Mouse (Mus musculus) spleen, adult 2 months (tissue): ENCODE results near the gene Tmcc2. TPM values are rescaled to one million over a fixed set of nuclear protein-coding genes. Genes with fewer than 3 reads are reported as not detected.

Experiments
- DNase-seq, 2 experiments: peaks; one replicate each; pipeline versions ENCODE4 v3.0.0 to v3.0.0-alpha.2; 2012 to 2021; ENCODE audit warnings: low spot score in 2 of 2, low read depth in 1 of 2
- H3K27ac ChIP-seq: fragments of 200-500 bp; 2 replicates; pipeline ENCODE4 v1.5.1; 2012; ENCODE audit warnings: low read length, inconsistent platforms; ENCODE audit not compliant: insufficient read depth
- H3K27me3 ChIP-seq: fragments of 200-500 bp; 2 replicates; pipeline ENCODE4 v1.6.1; 2012; ENCODE audit warnings: mild to moderate bottlenecking, moderate library complexity, low read length, inconsistent platforms; ENCODE audit not compliant: control insufficient read depth, insufficient read depth
- H3K36me3 ChIP-seq: fragments of 200-500 bp; 2 replicates; pipeline ENCODE4 v1.6.1; 2012; ENCODE audit warnings: mild to moderate bottlenecking, low read length, inconsistent platforms; ENCODE audit not compliant: control insufficient read depth, insufficient read depth
- H3K4me1 ChIP-seq: fragments of 200-500 bp; 2 replicates; pipeline ENCODE4 v1.6.1; 2011; ENCODE audit warnings: inconsistent platforms; ENCODE audit not compliant: control insufficient read depth, insufficient read depth, insufficient read length
- H3K4me3 ChIP-seq: fragments of 200-500 bp; 2 replicates; pipeline ENCODE4 v1.5.1; 2011; ENCODE audit warnings: mild to moderate bottlenecking, inconsistent platforms; ENCODE audit not compliant: insufficient read depth, insufficient read length; ENCODE audit errors: extremely low read depth
- CTCF ChIP-seq: fragments of 200-500 bp; IDR thresholded peaks from 2 replicates; pipeline ENCODE4 v1.5.1; 2011; ENCODE audit warnings: mild to moderate bottlenecking, inconsistent platforms; ENCODE audit not compliant: insufficient read depth, insufficient read length, insufficient replicate concordance; ENCODE audit errors: extremely low read depth
- POLR2A ChIP-seq: fragments of 200-500 bp; IDR thresholded peaks from 2 replicates; pipeline ENCODE4 v1.6.1; 2011; ENCODE audit warnings: low read depth, low read length, inconsistent platforms
- WGBS: fragments of 180-500 bp; shearing (Covaris S2); methylation state at CpG from one replicate; pipeline ENCODE4 v1.1.7; 2018; 5-methylcytosine and 5-hydroxymethylcytosine counted together
- polyA plus RNA-seq: library from polyadenylated mRNA; depleted of rRNA; stranded (reverse); fragments of >200 nt; gene quantifications from 2 replicates; pipeline ENCODE4 v1.2.3, GENCODE M21; 2012

The Tmcc2 gene
- polyA plus RNA-seq, 1 experiment, result 244 TPM

DNA sequence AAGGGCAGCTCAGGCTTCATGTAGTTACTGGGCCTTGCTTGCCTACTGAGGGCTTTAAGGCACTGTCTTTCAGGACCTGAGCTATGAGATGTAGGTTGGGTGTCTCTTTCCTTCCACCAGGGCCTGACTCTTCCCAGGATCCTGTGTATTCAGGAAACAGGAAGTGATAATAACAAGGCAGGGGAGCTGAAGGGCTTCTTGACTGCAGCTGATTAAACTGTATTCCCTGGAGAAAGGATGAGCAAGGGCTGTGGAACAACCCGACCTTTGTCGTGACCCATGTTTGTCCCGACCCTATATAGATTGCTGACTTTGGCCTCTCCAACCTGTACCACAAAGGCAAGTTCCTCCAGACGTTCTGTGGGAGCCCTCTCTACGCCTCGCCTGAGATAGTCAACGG is 61.4 kb downstream of the Tmcc2 start:
- no peak for TF ChIP-seq POLR2A
- no peak for TF ChIP-seq CTCF
- no peaks in the 10 kb centered on the region for H3K27me3 ChIP-seq
- no peak overlapping the region for H3K27ac ChIP-seq
- no peak for DNase-seq
- H3K4me3 ChIP-seq, result no peak overlapping the region
- peaks cover 10% of the 10 kb centered on the region; the same call in 1 of the 2 replicates for H3K4me1 ChIP-seq
- peaks cover 54% of the 10 kb centered on the region for H3K36me3 ChIP-seq
- WGBS, result 90% methylated on average over 7 of the region's 7 CpGs

DNA sequence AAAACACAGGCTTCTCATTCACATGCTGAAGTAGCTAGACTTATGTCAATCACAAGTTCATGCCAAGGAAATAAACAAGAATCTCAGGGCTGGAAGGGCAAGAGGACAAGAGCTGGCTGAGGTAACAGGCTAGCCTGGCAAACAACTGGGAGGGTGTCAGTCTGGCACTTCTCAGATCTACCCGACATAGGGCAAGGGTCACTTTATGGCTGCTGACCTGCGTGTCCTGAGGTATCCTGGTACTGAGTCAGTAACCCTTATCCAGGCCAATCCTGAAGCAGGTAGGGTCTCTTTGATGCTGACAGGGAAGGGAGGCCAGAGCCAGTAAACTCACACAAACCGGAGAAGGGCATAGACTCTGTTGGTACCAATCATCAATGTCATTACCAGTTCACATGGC is 62.5 kb downstream of the Tmcc2 start:
- Histone ChIP-seq H3K36me3 (peaks cover 55% of the 10 kb centered on the region), H3K4me1 (peaks cover 2% of the 10 kb centered on the region; the same call in 1 of the 2 replicates), H3K27ac (no peak overlapping the region), H3K4me3 (no peak overlapping the region), H3K27me3 (no peaks in the 10 kb centered on the region)
- TF ChIP-seq POLR2A (no peak), CTCF (no peak)
- DNase-seq, result no peak
- WGBS, result 93% methylated on average over 3 of the region's 3 CpGs

DNA sequence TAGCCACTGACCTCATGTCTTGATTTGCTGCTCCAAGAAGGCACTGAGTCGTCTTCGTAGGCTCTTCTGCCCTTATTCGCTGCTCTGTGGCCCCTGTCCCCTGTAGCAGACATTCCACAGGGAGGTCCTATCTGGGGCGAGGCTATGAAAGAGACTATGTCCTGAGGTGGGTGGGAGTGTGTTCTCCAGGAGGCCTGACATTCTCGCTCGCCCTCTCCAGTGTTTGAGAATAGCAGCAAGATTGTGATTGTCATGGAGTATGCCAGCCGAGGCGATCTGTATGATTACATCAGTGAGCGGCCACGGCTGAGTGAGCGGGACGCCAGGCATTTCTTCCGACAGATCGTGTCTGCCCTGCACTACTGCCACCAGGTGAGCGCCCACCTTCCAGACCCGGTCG is 63.6 kb downstream of the Tmcc2 start:
- Histone ChIP-seq H3K27ac (no peak overlapping the region), H3K4me1 (no peaks in the 10 kb centered on the region), H3K27me3 (no peaks in the 10 kb centered on the region), H3K4me3 (no peak overlapping the region), H3K36me3 (peaks cover 53% of the 10 kb centered on the region)
- WGBS, result 94% methylated on average over 17 of the region's 17 CpGs
- no peak for TF ChIP-seq CTCF
- TF ChIP-seq POLR2A, result no peak
- no peak for DNase-seq

DNA sequence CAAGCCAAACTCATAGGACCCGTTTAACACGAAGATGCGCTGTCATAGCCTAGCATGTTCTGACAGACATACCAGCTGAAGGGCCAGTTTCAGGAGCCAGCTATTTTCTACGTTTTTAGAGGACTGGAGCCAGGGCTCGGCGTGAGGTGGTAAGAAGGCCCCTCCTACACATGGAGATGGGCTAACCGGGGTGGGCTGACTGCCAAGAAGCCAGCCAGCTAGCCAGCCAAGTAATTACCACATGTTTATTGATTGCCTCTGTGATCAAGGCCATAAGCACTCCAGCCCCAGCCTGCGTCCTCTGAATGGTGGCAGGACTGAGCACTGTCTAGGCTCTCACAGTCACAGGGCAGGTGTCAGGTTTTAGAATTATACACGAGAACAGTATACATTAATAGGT is 64.3 kb downstream of the Tmcc2 start:
- Histone ChIP-seq H3K36me3 (peaks cover 47% of the 10 kb centered on the region), H3K27ac (no peak overlapping the region)

DNA sequence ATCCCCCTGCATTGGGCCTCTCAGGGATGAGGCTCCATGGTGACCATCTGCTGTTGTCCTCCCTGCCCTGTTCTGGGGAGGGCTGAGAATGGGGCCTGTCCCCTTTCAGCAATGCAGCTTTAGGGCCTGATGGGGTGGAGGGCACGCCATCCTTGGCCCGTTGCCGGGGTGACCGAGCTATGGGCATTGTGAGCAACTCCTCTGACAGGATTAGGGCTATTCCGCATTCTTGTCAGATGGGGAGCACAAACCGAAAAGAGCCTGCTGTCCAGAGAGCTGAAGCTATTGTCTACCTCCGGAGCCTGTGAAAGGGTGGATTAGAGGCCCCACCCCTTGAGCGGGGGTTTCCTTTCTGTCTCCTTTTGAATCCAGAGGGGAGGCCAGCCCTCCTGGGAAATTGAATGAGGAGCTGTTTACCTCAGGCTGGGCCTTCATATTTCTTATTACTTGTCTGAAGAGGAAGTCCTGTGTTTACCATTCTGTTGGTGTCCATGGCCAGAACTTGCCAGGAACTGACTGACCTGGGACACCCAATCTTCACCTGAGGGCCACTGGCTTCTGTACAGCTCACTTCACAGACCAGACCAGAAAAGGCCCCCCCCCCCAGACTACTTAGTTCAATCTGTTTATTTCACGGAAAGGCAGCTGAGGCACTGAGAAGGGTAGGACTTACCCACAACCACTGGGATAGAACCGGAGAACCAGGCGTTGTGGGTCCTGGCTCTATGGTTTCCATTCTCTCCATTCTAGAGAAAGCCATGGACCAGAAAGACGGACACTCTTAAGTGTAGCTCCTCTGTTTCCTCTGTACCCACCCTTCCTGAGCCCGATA is 68.2 kb downstream of the Tmcc2 start:
- no peak overlapping the region for H3K4me3 ChIP-seq
- H3K27ac ChIP-seq, result no peak overlapping the region
- no peak for TF ChIP-seq POLR2A
- no peak for TF ChIP-seq CTCF
- peaks cover 29% of the 10 kb centered on the region for H3K36me3 ChIP-seq
- 89% methylated on average over 13 of the region's 13 CpGs for WGBS
- no peaks in the 10 kb centered on the region for H3K27me3 ChIP-seq
- DNase-seq, result no peak
- H3K4me1 ChIP-seq, result peaks cover 8% of the 10 kb centered on the region; the same call in 1 of the 2 replicates

More for the DNA sequence above, 64.3 kb downstream of the Tmcc2 start:
- DNase-seq, result no peak
- WGBS, result 86% methylated on average over 9 of the region's 9 CpGs
- no peaks in the 10 kb centered on the region for H3K4me1 ChIP-seq
- H3K4me3 ChIP-seq, result no peak overlapping the region
- no peak for TF ChIP-seq CTCF
- no peak for TF ChIP-seq POLR2A
- H3K27me3 ChIP-seq, result no peaks in the 10 kb centered on the region

DNA sequence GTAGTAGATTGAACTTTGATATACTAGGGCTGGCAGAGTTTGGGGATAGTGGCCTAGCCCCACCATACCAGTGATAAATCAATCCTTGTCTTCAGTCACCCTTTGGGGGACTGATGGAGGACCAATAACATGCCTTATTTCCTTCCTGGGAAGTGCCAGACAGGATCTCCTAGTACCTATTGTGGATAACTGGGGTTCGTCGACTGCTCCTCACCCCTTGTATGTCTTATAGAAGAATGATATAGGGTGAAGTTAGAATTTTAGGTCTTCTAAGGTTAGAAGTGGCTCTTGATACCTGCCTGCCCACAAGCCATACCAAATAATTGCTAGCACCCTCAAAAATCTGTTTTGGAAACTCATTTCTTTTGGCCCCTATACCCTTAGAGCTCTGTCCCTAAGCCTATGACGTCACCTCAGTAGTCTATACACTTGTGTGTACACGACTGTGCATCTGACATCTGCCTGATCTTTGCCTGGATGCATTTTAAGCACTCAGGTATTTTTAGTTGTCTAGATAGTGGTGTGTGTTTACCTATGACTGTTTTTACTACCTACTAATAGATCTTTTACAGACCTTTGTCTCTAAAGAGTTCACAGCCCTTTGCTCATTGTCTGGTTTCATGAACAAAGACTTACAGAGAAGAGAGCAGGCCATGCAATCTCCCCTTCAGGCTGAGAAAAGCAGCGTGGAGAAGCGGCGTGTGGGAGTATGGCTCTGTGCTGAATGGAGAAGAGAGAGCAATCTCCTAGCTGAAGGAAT is 69.1 kb downstream of the Tmcc2 start:
- Histone ChIP-seq H3K27me3 (no peaks in the 10 kb centered on the region), H3K4me1 (peaks cover 8% of the 10 kb centered on the region; the same call in 1 of the 2 replicates), H3K4me3 (no peak overlapping the region), H3K36me3 (peaks cover 22% of the 10 kb centered on the region), H3K27ac (no peak overlapping the region)
- no peak for DNase-seq
- 88% methylated on average over 7 of the region's 7 CpGs for WGBS
- TF ChIP-seq CTCF (no peak), POLR2A (no peak)

DNA sequence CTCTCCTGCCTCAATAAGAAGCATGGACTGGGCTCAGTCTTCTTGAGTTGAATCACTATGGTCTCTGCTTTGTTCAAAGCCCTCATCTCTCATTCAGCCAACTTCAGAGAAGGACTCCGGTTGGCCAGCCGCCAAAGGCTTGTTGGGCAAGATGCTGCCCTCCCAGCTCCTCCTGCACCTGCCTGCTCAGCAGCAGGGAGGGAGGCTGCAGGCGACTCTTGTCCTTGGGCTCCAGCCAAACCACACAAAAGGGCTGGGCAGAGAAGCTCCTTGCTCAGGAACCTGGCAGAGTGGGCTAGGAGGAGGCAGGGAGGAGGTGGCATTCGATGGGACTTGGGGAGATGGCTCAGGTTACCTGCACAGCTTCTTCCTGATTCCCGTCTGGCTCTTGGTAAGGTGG is 71.8 kb downstream of the Tmcc2 start:
- Histone ChIP-seq H3K27me3 (no peaks in the 10 kb centered on the region), H3K4me3 (no peak overlapping the region), H3K36me3 (peaks cover 4% of the 10 kb centered on the region; the same call in 1 of the 2 replicates), H3K4me1 (peaks cover 8% of the 10 kb centered on the region; the same call in 1 of the 2 replicates), H3K27ac (no peak overlapping the region)
- WGBS, result 25% methylated on average over 5 of the region's 5 CpGs
- TF ChIP-seq CTCF, result no peak
- TF ChIP-seq POLR2A, result no peak
- no peak for DNase-seq
